In the genomic region with DNA sequence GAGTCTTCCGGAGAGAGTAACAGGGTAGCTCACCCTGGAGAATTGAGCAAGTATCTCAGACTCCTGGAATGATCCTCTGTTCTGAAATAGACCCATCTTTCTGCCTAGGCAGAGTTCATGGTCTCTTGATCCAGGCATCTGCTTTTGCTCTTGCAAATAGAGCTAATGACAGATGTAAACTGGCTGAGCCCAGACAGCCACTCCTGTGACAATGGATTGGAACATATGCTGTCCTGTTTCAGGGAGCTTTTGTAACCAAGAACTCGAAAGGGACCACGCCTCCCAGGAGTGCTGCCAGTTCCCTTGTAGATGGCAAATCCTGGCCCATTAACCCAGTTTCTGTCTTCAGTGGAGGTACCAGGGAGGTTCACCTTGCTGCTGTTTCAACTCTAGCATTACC, we compare ENCODE assay signal across 10 mouse cellular contexts. TPM values are rescaled to one million over a fixed set of nuclear protein-coding genes. Genes with fewer than 3 reads are reported as not detected.
DNase-seq lines count a peak whose midpoint lies in the region; ATAC-seq and TF ChIP-seq lines count a peak whose summit lies in the region.
"Had no signal": no experiment of that assay in that cellular context is flagged by ENCODE, and none has a peak within 500 bp of the region (broad histone marks: within the 10 kb centered on the region; RNA-seq: fewer than 3 reads in every experiment).

No protein-coding gene starts in this region.

- WGBS in midbrain, postnatal 0 days: 57% methylated on average over 3 of the region's 3 CpGs
- 39% methylated on average over 3 of the region's 3 CpGs for WGBS in midbrain, embryonic 13.5 days

- H3K4me1 ChIP-seq in midbrain, postnatal 0 days (ENCODE audit: insufficient read depth, low read length): no peaks in the 10 kb centered on the region; the same call in 1 of the 2 replicates
- H3K4me1 ChIP-seq in midbrain, embryonic 13.5 days (replicated peaks): peaks cover 55% of the 10 kb centered on the region

- no peak overlapping the region for H3K27ac ChIP-seq in midbrain, postnatal 0 days (ENCODE audit: low read depth, low read length)
- no peak overlapping the region for H3K27ac ChIP-seq in midbrain, embryonic 13.5 days
- no peak overlapping the region for H3K27ac ChIP-seq in layer of hippocampus, adult 2 months
- H3K27ac ChIP-seq: heart, embryonic 15.5 days; macrophage had no signal

- H3K27me3 ChIP-seq in midbrain, postnatal 0 days (ENCODE audit: insufficient read depth, low read length): no peaks in the 10 kb centered on the region
- peaks cover 8% of the 10 kb centered on the region; the same call in 1 of the 2 replicates for H3K27me3 ChIP-seq in midbrain, embryonic 13.5 days

- H3K36me3 ChIP-seq in midbrain, postnatal 0 days (ENCODE audit: insufficient read depth, low read length): no peaks in the 10 kb centered on the region
- no peaks in the 10 kb centered on the region for H3K36me3 ChIP-seq in midbrain, embryonic 13.5 days
- H3K36me3 ChIP-seq: heart, embryonic 15.5 days had no signal

- no peaks in the 10 kb centered on the region for H3K9me3 ChIP-seq in midbrain, postnatal 0 days (ENCODE audit: low read length)
- no peaks in the 10 kb centered on the region for H3K9me3 ChIP-seq in midbrain, embryonic 13.5 days
- H3K9me3 ChIP-seq: heart, embryonic 15.5 days had no signal

- no peak overlapping the region for H3K4me3 ChIP-seq in midbrain, postnatal 0 days (ENCODE audit: low read depth, low read length)
- no peak overlapping the region for H3K4me3 ChIP-seq in midbrain, embryonic 13.5 days (replicated peaks)
- no peak overlapping the region for H3K4me3 ChIP-seq in layer of hippocampus, adult 2 months
- H3K4me3 ChIP-seq: heart, embryonic 15.5 days had no signal

- no peak for ATAC-seq in midbrain, postnatal 0 days (ENCODE audit: low FRiP score)
- no peak for ATAC-seq in midbrain, embryonic 13.5 days

- no peak overlapping the region for H3K4me2 ChIP-seq in midbrain, postnatal 0 days (ENCODE audit: low read depth, low read length, poor library complexity, severe bottlenecking)
- H3K4me2 ChIP-seq in midbrain, embryonic 13.5 days (replicated peaks): no peak overlapping the region
- H3K4me2 ChIP-seq: heart, embryonic 15.5 days had no signal

- no peak for TF ChIP-seq CTCF in midbrain, postnatal 0 days (IDR thresholded peaks at IDR 0.05)
- no peak for TF ChIP-seq CTCF in layer of hippocampus, adult 2 months (conservative IDR thresholded peaks at IDR 0.05)

- H3K9ac ChIP-seq in midbrain, postnatal 0 days (replicated peaks; ENCODE audit: low read length, poor library complexity, severe bottlenecking): no peak overlapping the region
- no peak overlapping the region for H3K9ac ChIP-seq in midbrain, embryonic 13.5 days (replicated peaks)
- H3K9ac ChIP-seq: heart, embryonic 15.5 days had no signal

- peak; percentile 19 for DNase-seq in gastrocnemius, adult 18-20 months (ENCODE audit: low spot score)
- no peak for DNase-seq in gastrocnemius, postnatal 25 days
- DNase-seq in midbrain, postnatal 0 days (ENCODE audit: low spot score): peak; percentile 56
- peak; percentile 13 for DNase-seq in heart, postnatal 25 days (ENCODE audit: low spot score)
- DNase-seq in layer of hippocampus, adult 2 months (ENCODE audit: low spot score in 2 of 2): no peak
- no peak for DNase-seq in left cerebral cortex, adult 18-20 months (ENCODE audit: low spot score in 2 of 2)
- DNase-seq in ovary, postnatal 10 days (ENCODE audit: low spot score): no peak

- intact Hi-C loops in heart, postnatal 25 days (cut with DNase I): no loop called here

RNA-seq across cellular contexts. Expression of a gene that starts 56.8 kb away (rescaled TPM):
- 10 to 100 TPM; 49.7 to 59.3 TPM for total RNA-seq in gastrocnemius, adult 18-20 months (2021)
- 10 to 100 TPM; 36.3 to 50.5 TPM for total RNA-seq in gastrocnemius, postnatal 25 days (2021)
- total RNA-seq in midbrain, postnatal 0 days (2014; rRNA removed): 27.2 and 34.7 TPM in 2 replicates
- polyA plus RNA-seq in midbrain, postnatal 0 days (2015; fragmentation: Nextera tagmentation; extraction: Ambion mirVana): 28.9 and 29.3 TPM in 2 replicates
- polyA plus RNA-seq in midbrain, embryonic 13.5 days (2015; fragmentation: Nextera tagmentation; extraction: Ambion mirVana): 42.9 and 43.5 TPM in 2 replicates
- total RNA-seq in heart, postnatal 25 days (2021): 10 to 100 TPM; 64.4 to 66.1 TPM
- total RNA-seq in layer of hippocampus, adult 2 months (2021): 10 to 100 TPM; 52.0 to 54.3 TPM
- total RNA-seq in left cerebral cortex, adult 18-20 months (2021): 10 to 100 TPM; 38.6 to 41.0 TPM

Comparison
In these comparisons a context has a peak if more than half of its experiments do, and no peak if none do; other contexts are left out.
1. DNase-seq: peak in gastrocnemius, adult 18-20 months (single experiment), midbrain, postnatal 0 days (single experiment) and heart, postnatal 25 days (single experiment); none in gastrocnemius, postnatal 25 days (single experiment), layer of hippocampus, adult 2 months (0 of 2), left cerebral cortex, adult 18-20 months (0 of 2) and ovary, postnatal 10 days (single experiment).